Mouse (Mus musculus) thymus, postnatal 14 days (tissue): ENCODE results near the gene Nusap1.
"Not testable (repeated sequence)": the region's sequence is repeated elsewhere in the genome, so short reads cannot be mapped to it uniquely, and the experiment has no call there.

Source experiments
- DNase-seq: peaks from one replicate; pipeline ENCODE4 v3.0.0; 2021

The Nusap1 gene

GRCm38 (mm10) chr2:119662220-119663182 is 44.4 kb downstream of the Nusap1 start, which contains the start of gene Ndufaf1:
Ndufaf1 (minus strand) TSS chr2:119662827.
- peak; percentile 86 for DNase-seq

- DNase-seq, result not testable (repeated sequence)
These were observed 47.6 kb downstream of the Nusap1 start for GRCm38 (mm10) chr2:119665744-119666143.

- DNase-seq, result peak; percentile 37
These were observed 50.9 kb downstream of the Nusap1 start for GRCm38 (mm10) chr2:119669010-119669409.

DNA sequence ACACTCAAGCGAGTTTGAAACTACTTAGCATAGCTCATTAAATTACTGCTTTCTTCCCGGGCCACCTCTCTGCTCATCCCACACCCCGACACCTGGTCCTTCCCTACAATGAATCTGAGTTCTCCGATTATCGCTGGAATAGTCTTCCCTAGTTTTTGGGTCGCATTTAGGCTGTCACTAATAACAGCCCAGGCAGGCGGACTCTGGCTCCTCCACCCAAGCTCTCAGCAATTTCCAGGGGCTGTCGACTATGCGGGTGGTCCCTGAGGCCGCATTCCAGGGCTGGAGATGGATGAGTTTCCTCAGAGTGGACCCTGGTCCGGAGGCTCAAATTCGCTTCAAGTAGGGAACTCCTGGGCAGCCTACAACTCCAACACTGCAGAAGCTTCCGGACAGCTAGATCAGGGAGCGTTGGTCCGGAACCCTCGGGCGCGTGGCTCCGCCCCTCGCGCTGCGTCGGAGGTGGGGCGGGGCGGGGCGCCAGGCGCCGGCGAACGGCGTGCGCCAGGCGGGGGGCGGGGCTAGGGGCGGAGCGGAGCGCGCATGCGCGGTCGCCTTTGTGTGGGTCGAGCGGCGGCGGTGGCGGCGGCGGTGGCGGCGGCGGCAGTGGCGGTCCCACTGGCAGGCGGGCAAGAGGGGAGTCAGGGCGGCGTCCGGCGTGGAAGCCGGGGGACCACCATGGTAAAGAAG is 56.6 kb downstream of the Nusap1 start, which contains the start of gene Rtf1:
Gene Rtf1 (plus strand): TSS at position 544 of the 690 bp plus-strand sequence.
- DNase-seq, result peak; percentile 99

GRCm38 (mm10) chr2:119675215-119675784 is 57.2 kb downstream of the Nusap1 start:
- no peak for DNase-seq

- DNase-seq, result peak; percentile 27
These were observed 57.7 kb downstream of the Nusap1 start for GRCm38 (mm10) chr2:119675831-119676230.

GRCm38 (mm10) chr2:119683706-119684105 is 65.6 kb downstream of the Nusap1 start:
- DNase-seq, result no peak

DNA sequence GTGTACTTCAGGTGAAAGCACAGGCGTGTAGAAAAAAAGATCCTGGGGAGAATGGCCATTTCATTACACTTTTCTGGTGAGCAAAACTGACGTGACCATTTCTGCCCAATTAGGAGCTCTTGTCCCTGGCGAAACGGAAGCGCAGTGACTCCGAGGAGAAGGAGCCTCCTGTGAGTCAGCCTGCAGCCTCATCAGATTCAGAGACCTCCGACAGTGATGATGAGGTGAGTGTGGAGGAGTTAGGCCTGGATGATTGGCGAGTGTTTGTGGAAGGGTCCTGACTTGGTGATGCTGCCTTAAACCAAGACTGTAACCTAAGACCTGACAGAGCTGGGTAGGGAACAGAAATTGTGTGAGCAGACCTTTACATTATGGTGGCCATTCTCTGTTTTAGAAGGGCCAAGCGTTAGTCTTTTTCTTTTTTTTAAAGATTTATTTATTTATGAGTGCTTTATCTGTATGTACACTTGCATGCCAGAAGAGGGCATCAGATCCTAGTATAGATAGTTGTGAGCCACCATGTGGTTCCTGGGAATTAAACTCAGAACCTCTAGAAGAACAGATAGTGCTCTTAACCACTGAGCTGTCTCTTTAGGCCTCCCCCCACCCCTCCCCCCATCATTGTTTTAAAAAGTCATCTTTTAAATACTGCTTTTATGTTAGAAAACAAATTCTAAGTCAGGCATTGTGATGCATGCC is 74.1 kb downstream of the Nusap1 start:
- no peak for DNase-seq

DNA sequence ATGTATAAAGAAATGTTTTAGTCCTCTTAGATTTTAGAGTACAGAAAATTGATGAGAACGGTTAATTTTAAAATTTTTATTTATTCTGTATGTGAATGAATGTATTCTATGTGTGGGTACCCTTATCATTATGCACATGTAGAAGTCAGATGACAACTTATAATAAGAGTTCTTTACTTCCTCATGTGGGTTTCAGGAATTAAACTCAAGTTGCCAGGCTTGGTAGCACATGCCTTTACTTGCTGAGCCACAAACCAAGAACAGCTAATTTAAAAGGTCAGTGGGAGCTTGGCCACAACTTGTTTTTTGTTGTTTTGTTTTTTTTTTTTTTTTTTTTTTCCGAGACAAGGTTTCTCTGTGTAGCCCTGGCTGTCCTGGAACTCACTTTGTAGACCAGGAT is 76.7 kb downstream of the Nusap1 start:
- no peak for DNase-seq

DNA sequence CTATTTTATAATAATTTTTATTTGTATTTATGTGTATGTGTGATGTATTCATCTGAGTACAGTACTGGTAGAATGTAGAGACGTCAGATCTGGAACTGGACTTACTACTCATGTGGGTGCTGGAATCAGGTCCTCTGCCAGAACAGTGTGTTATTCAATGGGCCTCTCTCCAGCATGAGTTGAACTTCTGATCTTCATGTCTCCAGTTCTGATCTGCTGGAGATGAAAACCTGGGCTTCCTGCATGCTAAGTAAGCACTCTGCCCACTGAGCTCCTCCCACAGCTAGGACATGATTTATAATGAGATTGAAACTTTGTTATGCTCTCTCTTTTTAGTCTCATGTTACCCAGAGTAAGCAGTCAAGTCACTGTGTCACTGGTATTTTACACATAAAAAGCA is 78.0 kb downstream of the Nusap1 start:
- no peak for DNase-seq

- DNase-seq, result no peak
These were observed 80.4 kb downstream of the Nusap1 start for GRCm38 (mm10) chr2:119698472-119698871.

- DNase-seq, result no peak
These were observed 81.9 kb downstream of the Nusap1 start for GRCm38 (mm10) chr2:119699962-119700361.
